Mouse (Mus musculus) monocyte, adult 2 months (primary cell): ENCODE measurements around the gene Dnah2.

Experiments used
- DNase-seq, 2 experiments: peaks; one replicate each; pipeline ENCODE4 v3.0.0; 2022; ENCODE audit warnings: low spot score in 2 of 2, low read depth in 1 of 2

The Dnah2 gene

DNA sequence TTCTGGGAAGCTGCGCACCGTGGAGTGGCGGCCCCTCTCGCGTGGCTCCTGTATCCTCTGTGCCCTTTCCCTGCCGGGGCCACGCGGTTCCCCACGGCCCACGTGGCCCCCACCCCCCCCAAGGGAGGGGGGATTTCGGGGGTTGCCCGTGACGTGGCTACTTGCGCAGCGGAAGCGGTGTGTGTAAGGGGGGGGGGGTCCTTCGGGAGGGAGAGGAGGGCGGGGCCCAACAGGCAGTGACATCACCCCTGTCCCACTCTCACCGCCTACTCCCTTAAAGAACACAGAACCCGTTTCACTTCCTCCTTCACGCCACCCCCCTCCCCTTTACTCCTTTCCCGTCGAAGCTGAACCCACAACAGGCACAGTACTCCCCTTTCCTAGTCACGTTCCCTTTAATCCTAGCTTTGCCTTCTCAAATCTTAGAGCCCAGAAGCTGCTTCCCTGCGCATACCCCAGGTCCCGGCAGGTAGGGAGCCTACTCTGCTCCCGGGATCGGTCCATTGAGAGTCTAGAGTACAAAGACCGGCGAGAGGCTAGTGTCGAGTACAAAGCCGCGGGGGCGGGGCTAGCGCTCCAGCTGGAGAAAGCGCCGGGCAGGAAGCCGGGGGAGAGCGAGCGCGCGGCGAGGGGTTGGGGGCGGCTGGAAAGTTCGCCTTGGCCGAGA is 139.4 kb downstream of the Dnah2 start:
- peak in 1 of 2 experiments; percentile 86 for DNase-seq

DNA sequence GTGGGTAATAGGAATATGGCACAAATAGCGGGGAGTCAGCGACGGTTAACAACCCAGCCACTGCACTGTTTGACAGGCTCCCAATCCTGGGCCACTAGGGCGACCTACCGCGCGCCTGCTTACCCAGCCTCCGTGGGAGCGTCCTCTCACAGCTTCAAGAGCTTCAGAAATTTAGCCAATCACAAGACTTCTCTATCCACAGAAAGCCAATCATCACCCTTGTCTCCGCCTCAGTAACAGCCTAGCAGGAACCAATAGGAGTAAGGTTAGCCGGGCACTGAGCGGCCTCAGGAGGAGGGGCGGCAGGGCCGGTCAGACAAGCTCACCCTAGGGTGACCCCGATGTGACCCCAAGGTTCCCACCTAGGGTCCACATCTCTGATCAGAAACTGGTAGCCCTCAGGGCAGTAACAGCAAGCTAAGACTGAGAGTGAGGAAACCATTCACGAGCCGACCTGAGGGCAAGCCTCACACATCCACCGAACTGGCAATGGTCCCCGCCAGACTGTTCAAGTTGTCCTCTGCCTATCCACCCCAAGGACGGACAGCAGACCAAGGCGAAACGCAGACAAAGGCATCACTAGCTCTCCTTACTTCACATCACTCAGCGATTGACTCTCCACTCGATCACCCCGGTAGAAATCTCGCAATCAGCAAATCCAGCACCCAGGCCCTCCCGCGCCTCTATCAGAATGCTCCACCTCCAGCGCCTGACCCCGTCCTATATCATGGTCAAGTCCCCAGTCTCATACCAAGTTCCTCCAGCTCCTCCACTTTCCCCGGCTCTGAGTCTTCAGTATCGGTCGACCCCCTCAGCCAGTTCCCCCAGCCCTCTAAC is 140.2 kb downstream of the Dnah2 start:
- peak in 1 of 2 experiments; percentile 81 for DNase-seq

GRCm38 (mm10) chr11:69407724-69408004 is 141.2 kb downstream of the Dnah2 start:
- no peak for DNase-seq

GRCm38 (mm10) chr11:69406867-69407723 is 141.8 kb downstream of the Dnah2 start:
- no peak for DNase-seq

GRCm38 (mm10) chr11:69406282-69406681 is 142.6 kb downstream of the Dnah2 start:
- DNase-seq: no peak

- no peak for DNase-seq
Observed at GRCm38 (mm10) chr11:69405397-69406200, 143.3 kb downstream of the Dnah2 start.

DNA sequence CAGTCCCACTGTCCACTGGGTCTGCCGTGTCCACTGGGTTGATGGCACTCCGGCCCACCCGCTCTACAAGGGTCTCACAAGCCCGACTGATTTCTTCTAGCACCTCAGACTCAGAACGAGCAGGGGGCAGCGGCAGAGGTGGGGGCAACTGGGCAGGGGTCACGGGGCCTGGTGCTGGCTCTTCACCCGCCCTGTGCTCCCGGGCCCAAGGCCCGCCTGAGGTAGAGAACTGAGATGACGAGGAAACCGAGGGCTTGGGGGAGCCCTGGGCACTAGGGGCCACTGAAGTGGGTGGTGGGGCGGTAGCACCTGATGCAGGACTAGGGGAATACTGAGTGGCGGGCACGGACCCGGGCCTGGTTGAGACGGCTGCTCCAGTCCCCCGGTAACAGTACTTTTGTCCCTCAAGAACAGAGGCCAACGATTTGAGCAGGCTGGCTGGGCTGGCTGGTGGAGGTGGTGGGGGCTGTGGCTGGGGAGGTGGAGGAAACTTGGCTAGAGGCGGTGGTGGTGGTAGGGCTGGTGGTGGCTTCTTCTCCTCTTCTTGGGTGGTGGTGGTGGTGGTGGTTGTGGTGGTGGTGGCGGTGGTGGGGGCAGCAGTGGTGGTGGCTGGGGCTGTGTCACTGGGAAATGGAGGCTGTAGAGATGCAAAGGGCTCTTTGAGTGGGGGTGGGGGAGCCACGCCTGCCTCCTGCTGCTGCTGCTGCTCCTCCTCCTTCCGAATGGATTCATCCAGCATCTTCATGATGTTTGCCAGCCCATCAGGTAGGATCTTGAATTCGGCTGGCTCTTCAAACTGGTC is 144.1 kb downstream of the Dnah2 start:
- DNase-seq: no peak

GRCm38 (mm10) chr11:69403691-69404594 is 145.0 kb downstream of the Dnah2 start:
- no peak for DNase-seq

GRCm38 (mm10) chr11:69401987-69402386 is 146.9 kb downstream of the Dnah2 start:
- DNase-seq: no peak

DNA sequence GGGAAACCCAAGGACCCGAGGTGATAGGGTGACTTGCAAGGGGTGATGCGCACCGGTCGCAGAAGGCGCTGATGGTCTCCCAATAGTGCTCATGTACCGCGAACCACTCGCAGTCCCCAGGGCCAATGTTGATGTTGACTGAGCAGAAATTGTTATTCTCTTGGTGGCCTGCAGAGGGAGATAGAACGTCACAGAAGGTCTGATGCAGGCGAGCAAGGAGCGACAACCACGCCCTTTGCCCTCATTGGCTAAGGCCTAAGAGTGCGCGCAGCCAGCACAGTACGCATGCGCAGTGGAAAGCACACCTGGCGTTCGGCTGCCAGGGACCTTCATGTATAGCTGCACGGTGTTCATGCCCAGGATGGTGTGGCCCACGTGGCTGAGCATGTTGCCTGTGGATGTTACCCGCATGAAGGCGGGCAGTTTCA is 147.7 kb downstream of the Dnah2 start:
- peak in 1 of 2 experiments; percentile 70 for DNase-seq

GRCm38 (mm10) chr11:69400083-69400850 is 148.6 kb downstream of the Dnah2 start:
- no peak for DNase-seq

DNA sequence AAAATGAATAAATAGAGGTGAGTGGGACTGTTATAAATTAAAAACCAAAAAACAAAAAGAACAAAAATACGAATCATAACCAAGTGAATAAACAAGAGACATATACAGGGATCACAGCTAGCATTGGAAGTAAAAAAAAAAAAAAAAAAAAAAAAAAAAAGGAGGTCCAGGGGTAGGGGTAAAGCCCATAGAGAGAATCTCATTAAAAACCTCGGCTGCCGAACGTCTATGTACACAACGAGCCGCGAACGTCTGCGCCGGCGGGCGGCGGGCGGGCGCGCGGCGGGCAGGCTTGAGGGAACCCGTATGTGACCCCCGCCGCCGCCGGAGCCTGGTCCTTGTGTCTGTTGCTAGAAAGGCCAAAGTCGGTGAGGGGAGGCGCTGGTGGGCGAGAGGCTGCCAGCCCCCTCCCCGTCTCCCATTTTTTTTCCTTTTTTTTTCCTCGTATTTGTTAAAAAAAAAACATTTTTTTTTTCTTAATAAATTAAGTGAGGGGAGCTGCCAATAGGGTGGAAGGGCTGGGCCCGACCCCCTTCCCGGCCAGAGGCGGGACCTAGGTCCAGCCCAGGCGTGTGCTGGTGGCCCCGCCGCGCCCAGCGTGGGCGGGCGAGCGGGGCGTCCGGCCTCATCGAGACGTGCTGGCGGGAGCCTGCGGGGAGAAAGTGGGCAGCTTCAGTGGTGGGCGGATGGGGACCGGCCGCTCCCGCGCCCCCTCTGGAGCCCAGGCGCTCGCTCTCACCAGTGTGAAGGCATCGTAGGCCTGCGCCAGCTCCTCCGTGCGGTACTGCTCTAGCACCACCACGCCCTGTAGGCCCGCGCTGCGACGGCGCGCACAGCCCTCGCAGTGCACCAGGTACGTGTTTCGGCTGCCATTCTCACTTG is 149.5 kb downstream of the Dnah2 start:
- no peak for DNase-seq

GRCm38 (mm10) chr11:69398486-69399200 is 150.3 kb downstream of the Dnah2 start:
- no peak for DNase-seq

DNA sequence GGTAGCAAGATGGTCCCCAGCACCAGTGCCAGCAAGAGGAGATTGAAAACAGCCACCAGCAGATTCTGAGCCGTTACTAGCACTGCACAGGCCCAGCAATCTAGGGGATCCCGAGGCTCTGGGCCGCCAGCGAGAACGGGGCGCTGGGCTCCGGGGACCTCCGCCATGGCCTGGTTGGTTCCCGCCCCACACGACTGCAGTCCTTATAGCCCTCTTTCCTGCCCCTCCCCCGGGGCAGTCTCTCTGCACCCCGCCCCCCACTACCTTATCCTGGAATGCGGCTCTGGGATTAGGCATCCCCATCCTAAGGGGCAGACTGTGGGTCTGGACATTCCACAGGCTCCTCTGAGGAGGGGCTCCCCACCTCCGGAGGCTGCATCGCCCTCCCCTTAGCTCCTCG is 150.9 kb downstream of the Dnah2 start, which contains the start of gene Tmem88:
Tmem88 (minus strand) TSS at position 176 of the 400 bp plus-strand sequence.
- no peak for DNase-seq

GRCm38 (mm10) chr11:69397581-69398057 is 151.3 kb downstream of the Dnah2 start:
- DNase-seq: no peak

DNA sequence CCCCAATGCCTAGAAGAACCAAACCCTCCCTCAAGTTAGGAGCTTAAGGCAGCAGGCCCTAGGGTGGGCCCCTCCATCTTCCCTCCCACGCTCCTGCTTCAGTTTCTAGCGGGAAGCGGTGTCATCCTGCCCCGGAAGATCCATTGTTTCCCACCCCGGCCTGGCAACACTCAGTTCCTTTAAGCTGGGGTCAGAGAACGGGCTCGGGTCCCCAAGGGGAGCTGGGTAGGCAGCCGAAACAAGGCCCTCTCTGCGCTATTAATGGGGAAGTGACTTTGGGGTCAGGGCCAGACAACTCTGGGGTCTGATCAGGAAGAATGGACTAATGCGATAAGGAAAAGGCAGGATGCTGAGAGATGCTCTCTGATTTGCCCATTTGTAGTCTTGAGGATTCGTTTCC is 152.1 kb downstream of the Dnah2 start:
- DNase-seq: no peak
